9 mouse cellular contexts compared by ENCODE assay signal in genomic region chr8:122273152-122273551, GRCm38 (mm10). TPM values are rescaled to one million over a fixed set of nuclear protein-coding genes. Genes with fewer than 3 reads are reported as not detected.
DNase-seq lines count a peak whose midpoint lies in the region; ATAC-seq lines count a peak whose summit lies in the region.
"Had no signal": no experiment of that assay in that cellular context is flagged by ENCODE, and none has a peak within 500 bp of the region (broad histone marks: within the 10 kb centered on the region; RNA-seq: fewer than 3 reads in every experiment).

No protein-coding gene starts in this region.

- no peak overlapping the region for H3K9ac ChIP-seq in limb, embryonic 11.5 days (ENCODE audit: low read length)
- no peak overlapping the region for H3K9ac ChIP-seq in midbrain, embryonic 13.5 days (replicated peaks)

- H3K4me2 ChIP-seq in limb, embryonic 11.5 days (ENCODE audit: low read depth, severe bottlenecking), result no peak overlapping the region
- no peak overlapping the region for H3K4me2 ChIP-seq in midbrain, embryonic 13.5 days (replicated peaks)

- ATAC-seq in limb, embryonic 11.5 days (ENCODE audit: insufficient number of reproducible peaks, low FRiP score, low TSS enrichment, low read depth), result peak; percentile 56; the same call in 1 of the 2 replicates
- peak; percentile 69 for ATAC-seq in midbrain, embryonic 13.5 days
- ATAC-seq: Patski had no signal

- H3K9me3 ChIP-seq in limb, embryonic 11.5 days (ENCODE audit: control insufficient read depth, low read length), result no peaks in the 10 kb centered on the region
- H3K9me3 ChIP-seq in midbrain, embryonic 13.5 days, result no peaks in the 10 kb centered on the region

- no peaks in the 10 kb centered on the region for H3K36me3 ChIP-seq in limb, embryonic 11.5 days (ENCODE audit: control insufficient read depth, insufficient read depth, low read length)
- no peaks in the 10 kb centered on the region for H3K36me3 ChIP-seq in midbrain, embryonic 13.5 days

- WGBS in limb, embryonic 11.5 days, result 10% methylated on average over 5 of the region's 5 CpGs
- 8% methylated on average over 5 of the region's 5 CpGs for WGBS in midbrain, embryonic 13.5 days

- H3K27me3 ChIP-seq in limb, embryonic 11.5 days (ENCODE audit: control insufficient read depth, insufficient read depth, low read length), result 0 out of 2 replicates have a peak, but pooled peaks cover 2% of the 10 kb centered on the region
- peaks cover 25% of the 10 kb centered on the region for H3K27me3 ChIP-seq in midbrain, embryonic 13.5 days
- H3K27me3 ChIP-seq: Patski had no signal

- peak; percentile 63 for DNase-seq in layer of hippocampus, adult 11-12 months (ENCODE audit: low spot score)
- DNase-seq in layer of hippocampus, postnatal 14 days (ENCODE audit: low spot score in 2 of 2), result no peak
- DNase-seq in cerebellum, postnatal 36 days, result peak; percentile 76 to 79
- DNase-seq in gastrocnemius, adult 8-10 months (ENCODE audit: low spot score in 2 of 2), result peak; percentile 39 to 58
- peak; percentile 91 for DNase-seq in induced T-regulatory cell, adult 2 months (ENCODE audit: low read depth)
- DNase-seq in limb, embryonic 11.5 days (ENCODE audit: low spot score), result peak; percentile 93
- peak; percentile 67 to 72 for DNase-seq in spleen, adult 18-20 months

- H3K27ac ChIP-seq in limb, embryonic 11.5 days (replicated peaks; ENCODE audit: low read depth, low read length), result no peak overlapping the region
- H3K27ac ChIP-seq in midbrain, embryonic 13.5 days, result no peak overlapping the region

- H3K4me1 ChIP-seq in limb, embryonic 11.5 days (ENCODE audit: control insufficient read depth, insufficient read depth, low read length), result peaks cover 7% of the 10 kb centered on the region; the same call in 1 of the 2 replicates
- H3K4me1 ChIP-seq in midbrain, embryonic 13.5 days (replicated peaks), result peaks cover 18% of the 10 kb centered on the region

- no peak overlapping the region for H3K4me3 ChIP-seq in limb, embryonic 11.5 days (ENCODE audit: low read depth, low read length)
- no peak overlapping the region for H3K4me3 ChIP-seq in midbrain, embryonic 13.5 days (replicated peaks)

RNA-seq across cellular contexts. Expression of gene Zfpm1, which starts 8.8 kb away (rescaled TPM):
- 10 to 100 TPM; 28.3 to 31.7 TPM for total RNA-seq in layer of hippocampus, postnatal 14 days (2021)
- total RNA-seq in gastrocnemius, adult 8-10 months (2022), result 1 to 10 TPM; 4.7 to 9.2 (median 6.3) TPM
- polyA plus RNA-seq in limb, embryonic 11.5 days (2014; fragmentation: Nextera tagmentation; extraction: Ambion mirVana), result 1.3 and 1.4 TPM in 2 replicates
- polyA plus RNA-seq in midbrain, embryonic 13.5 days (2015; fragmentation: Nextera tagmentation; extraction: Ambion mirVana), result 1.5 and 2.1 TPM in 2 replicates

Comparison
In these comparisons a context has a peak if more than half of its experiments do, and no peak if none do; other contexts are left out.
1. DNase-seq: peak in layer of hippocampus, adult 11-12 months (single experiment), cerebellum, postnatal 36 days (2 of 2), gastrocnemius, adult 8-10 months (2 of 2), induced T-regulatory cell, adult 2 months (single experiment), limb, embryonic 11.5 days (single experiment) and spleen, adult 18-20 months (2 of 2); none in layer of hippocampus, postnatal 14 days (0 of 2).